ENCODE assay signal across 25 mouse cellular contexts in the genomic region with DNA sequence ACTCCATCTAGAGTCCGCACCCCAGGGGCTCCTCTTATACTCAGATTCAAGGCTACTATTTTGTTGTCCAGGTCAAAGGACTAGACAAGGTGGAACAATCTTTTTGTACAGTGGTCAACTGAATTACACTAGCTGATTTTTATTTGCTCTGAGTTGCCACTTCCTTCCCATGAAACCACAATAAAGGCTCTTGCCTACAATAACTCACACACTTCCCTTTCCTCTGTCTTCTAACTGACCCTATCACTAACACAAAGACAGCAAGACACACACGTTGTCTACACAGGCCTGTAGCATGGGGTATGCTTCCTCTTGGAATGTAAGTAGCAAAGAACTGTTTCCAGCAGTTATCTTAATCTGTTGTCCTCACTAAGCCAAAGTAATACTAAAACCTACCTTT.
"Had no signal": no experiment of that assay in that cellular context is flagged by ENCODE, and none has a peak within 500 bp of the region (broad histone marks: within the 10 kb centered on the region; RNA-seq: fewer than 3 reads in every experiment).

No protein-coding gene starts in this region.

- H3K9me3 ChIP-seq: heart, embryonic 10.5 days; heart, embryonic 12.5 days; hindbrain, embryonic 10.5 days; hindbrain, embryonic 12.5 days; intestine, embryonic 15.5 days; limb, embryonic 10.5 days; limb, embryonic 12.5 days had no signal

- ATAC-seq: hindbrain, embryonic 16.5 days; inflammation-experienced regulatory T-cells, adult 6 months; intestine, embryonic 15.5 days; intestine, postnatal 0 days had no signal

- H3K4me3 ChIP-seq: heart, embryonic 10.5 days; heart, embryonic 12.5 days; hindbrain, embryonic 10.5 days; hindbrain, embryonic 12.5 days; intestine, embryonic 15.5 days; layer of hippocampus, adult 2 months; left cerebral cortex, adult 2 months; limb, embryonic 10.5 days; limb, embryonic 12.5 days had no signal

- H3K4me2 ChIP-seq: heart, embryonic 12.5 days; hindbrain, embryonic 12.5 days; hindbrain, embryonic 14.5 days; intestine, embryonic 15.5 days; limb, embryonic 12.5 days; liver, embryonic 11.5 days had no signal

- H3K9ac ChIP-seq: heart, embryonic 12.5 days; hindbrain, embryonic 12.5 days; hindbrain, embryonic 14.5 days; intestine, embryonic 15.5 days; limb, embryonic 12.5 days had no signal

- H3K36me3 ChIP-seq: intestine, embryonic 15.5 days had no signal

- H3K27me3 ChIP-seq: heart, embryonic 12.5 days; hindbrain, embryonic 12.5 days; intestine, embryonic 15.5 days; limb, embryonic 12.5 days had no signal

- DNase-seq: gastrocnemius, postnatal 14 days; gastrocnemius, postnatal 36 days; heart, adult 18-20 months; heart, postnatal 10 days; heart, postnatal 4 days; kidney, adult 18-20 months; kidney, adult 8-10 months; kidney, postnatal 10 days; kidney, postnatal 25 days; kidney, postnatal 4 days; liver had no signal

- H3K27ac ChIP-seq: heart, embryonic 10.5 days; hindbrain, embryonic 10.5 days; hindbrain, embryonic 12.5 days; hindbrain, embryonic 14.5 days; intestine, embryonic 15.5 days; layer of hippocampus, adult 2 months; left cerebral cortex, adult 2 months; limb, embryonic 10.5 days; limb, embryonic 12.5 days had no signal

- H3K4me1 ChIP-seq: heart, embryonic 10.5 days; heart, embryonic 12.5 days; hindbrain, embryonic 10.5 days; hindbrain, embryonic 12.5 days; intestine, embryonic 15.5 days; limb, embryonic 10.5 days; limb, embryonic 12.5 days had no signal
